Mouse (Mus musculus) erythroid progenitor cell, adult 5-6 weeks (primary cell): Measurements from ENCODE around the gene Nop9. TPM values are rescaled to one million over a fixed set of nuclear protein-coding genes. Genes with fewer than 3 reads are reported as not detected.
"Not testable (repeated sequence)": the region's sequence is repeated elsewhere in the genome, so short reads cannot be mapped to it uniquely, and the experiment has no call there.

Experiments used
- ATAC-seq: replicated peaks from 2 replicates; pipeline ENCODE4 v1.8.0; 2016; ENCODE audit warnings: moderate number of reproducible peaks, mild to moderate bottlenecking, moderate TSS enrichment, inconsistent platforms; ENCODE audit not compliant: poor library complexity, low FRiP score, severe bottlenecking
- total RNA-seq, 2 experiments: library from RNA; stranded (forward) in 1 of 2; stranded (reverse) in 1 of 2; fragments of 150-400 nt in 1 of 2; fragments of 186-747, 209-891 nt in 1 of 2; gene quantifications; 2 replicates each; pipeline versions ENCODE4 v1.2.3 to v1.2.4; 2015 to 2017; ENCODE audit warnings: low replicate concordance in 2 of 2

The Nop9 gene
- total RNA-seq, 2 experiments from 2014 or later: 5.9 to 11.7 TPM

DNA sequence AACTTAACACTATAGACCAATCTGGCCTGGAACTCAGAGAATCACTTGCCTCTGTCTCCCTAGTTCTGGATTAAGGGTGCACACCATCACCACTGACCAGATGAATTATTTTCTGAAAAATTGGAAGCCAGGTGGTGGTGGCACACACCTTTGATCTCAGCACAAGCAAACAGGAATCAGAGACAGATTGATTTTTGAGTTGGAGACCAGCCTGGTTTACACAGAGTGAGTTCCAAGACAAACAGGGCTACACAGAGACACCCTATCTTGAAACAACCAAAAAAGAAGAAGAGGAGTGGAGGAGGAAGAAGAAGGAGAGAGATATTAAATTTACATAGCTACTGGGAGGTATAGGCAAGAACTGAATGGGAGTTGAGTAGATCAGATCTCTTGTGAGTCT is 19.2 kb upstream of the Nop9 start:
- no peak for ATAC-seq

DNA sequence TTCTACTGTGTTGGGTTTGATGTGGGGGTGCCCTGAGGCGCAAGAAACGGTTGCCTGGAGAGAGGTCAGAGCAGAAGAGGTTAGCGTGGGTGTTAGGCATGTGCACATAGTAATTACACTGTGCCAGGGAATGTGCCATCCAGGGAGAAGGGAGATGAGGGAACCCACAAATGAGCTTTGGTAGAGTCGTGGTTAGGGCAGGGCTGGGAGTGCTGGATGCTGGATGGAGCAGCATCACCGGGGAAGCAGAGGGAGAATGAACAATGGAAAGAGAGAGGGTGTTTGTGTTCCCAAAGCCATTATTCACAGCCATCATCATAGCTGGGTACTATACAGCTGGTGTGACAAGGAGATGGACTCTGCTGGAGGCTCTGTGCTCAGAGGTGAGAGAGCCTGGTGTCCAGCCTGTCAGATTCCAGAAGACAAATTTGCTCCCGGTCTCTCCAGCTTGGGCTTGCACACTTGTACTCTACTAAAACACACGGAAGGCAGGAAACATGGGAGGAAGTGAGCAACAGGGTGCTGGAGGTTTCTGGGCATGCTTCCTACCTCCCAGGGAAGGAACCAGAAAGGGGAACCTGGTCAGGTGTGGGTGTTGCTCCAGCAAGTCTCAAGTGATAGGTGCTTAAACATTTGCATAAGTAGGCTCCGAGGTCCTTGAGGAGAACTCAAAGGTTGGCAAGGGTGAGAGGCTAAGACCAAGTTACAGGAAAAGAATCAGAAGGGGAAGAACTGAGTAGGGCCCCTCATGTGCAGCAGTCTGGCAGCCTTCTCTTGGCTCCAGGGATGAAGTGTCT is 17.4 kb upstream of the Nop9 start:
- ATAC-seq: no peak

DNA sequence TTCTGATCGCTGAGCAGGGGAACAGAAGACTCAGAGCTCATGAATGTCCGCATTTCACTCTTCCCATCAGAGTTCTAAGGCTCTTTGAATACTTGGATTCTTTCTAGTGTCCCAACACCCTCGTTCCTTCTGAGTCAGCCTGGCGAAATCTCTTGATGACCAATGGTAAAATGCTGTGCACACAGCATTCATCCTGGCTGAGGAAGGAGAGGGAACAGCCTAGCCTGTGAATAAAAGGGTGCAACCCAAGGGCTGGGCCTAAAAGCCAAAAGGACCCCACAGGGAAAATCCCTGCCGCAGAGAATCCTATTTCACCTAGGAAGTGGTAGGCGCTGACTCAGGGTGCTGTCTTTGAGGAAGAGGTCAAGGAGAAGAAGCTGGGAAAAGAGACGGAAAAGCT is 15.4 kb upstream of the Nop9 start:
- no peak for ATAC-seq

DNA sequence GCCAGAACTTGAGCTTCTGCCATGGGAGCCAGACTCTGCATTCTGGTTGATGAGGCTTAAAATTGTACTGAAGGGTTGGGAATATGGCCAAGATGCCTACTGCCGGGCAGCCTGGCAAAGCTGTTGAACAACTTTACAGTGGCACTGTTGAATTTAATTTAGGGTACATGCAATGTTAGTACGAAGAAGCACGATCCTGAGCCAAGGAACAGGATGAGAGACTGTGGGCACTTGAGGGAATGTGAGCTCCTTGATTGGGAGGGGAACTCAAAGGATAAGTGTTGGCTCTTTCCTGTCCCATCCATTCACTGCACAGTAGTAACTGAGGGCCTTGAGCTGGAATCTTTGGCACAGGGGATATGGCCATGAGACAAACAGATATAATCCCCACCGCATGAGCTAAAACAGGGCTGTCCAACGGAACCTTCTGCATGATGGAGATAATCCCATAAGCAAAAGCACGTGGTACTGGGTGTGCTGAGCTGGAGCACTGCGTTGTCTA is 14.9 kb upstream of the Nop9 start:
- no peak for ATAC-seq

DNA sequence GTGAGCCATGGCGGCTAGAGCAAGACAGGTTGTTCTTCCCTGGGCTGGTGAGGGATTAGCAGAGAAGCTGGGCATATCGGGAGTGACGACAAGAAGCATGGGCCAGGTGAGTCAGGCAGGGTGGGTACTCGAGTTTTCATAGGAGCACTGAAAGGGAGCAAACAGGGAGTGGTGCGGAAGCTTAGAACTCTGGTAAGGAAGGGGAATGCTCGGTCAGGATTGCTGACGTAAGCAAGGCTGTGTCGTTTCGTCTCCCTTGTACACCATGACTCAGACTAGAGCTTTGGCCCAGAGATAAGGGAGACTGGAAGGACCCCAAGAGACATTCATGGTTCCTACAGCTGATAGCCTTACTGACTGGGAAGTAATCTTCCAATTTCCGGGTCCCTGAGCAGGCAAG is 11.6 kb upstream of the Nop9 start:
- ATAC-seq: no peak

DNA sequence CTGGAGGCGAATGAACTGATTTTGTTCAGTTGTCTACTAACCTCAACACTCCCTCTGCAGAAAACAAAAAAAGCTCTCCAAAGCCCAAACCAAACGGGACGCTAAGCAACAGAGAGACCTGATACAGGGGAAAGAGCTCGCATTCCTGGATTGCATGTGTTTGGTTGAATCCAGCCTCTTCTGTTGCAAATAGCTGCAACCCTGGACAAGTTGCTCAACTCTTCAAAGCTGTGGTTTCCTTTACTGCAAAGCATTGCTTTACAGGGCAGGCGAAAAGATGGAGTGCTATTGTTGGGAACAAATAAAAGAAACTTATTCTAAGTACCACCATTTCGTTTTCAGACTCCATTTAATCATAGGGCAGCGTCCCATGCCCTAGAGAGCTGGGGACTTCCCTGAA is 10.6 kb upstream of the Nop9 start:
- no peak for ATAC-seq

DNA sequence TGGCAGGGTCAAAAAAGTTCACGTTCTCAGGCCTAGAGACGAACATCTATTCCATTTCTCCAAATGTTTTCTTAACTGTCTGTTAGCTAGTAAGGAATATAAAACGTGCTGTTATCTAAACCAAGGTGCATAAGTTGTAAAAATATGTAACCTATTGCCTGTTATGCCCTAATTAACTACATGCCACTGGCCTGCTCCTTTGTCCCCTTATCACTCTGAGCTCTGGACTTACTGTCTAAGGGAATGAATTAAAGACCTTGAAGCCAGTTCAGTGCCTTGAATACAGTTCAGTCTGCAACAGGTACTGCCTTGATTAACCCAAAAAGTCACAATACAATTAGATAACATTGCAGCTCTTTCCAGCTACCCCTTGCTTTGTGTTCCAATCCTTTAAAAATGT is 10.2 kb upstream of the Nop9 start:
- ATAC-seq: no peak

DNA sequence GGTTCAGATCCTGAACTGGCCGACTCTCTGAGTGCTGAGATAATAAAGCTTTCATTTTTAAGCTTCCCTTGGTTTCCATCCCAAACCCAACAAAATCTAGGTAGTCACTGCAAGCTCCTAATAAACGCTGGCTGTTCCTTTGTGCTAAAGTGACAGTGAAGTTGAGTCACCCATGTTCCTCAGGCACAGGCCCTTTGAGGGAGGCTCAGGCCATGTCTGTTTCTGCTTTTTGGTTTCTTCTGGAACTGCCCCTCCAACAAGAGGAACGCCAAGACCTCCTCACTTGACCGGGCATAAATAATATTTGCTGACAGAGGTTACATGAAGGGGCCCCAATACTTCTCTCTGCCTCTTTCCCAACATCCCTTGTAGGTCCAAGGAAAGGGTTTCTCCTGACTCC is 9.7 kb upstream of the Nop9 start:
- no peak for ATAC-seq

DNA sequence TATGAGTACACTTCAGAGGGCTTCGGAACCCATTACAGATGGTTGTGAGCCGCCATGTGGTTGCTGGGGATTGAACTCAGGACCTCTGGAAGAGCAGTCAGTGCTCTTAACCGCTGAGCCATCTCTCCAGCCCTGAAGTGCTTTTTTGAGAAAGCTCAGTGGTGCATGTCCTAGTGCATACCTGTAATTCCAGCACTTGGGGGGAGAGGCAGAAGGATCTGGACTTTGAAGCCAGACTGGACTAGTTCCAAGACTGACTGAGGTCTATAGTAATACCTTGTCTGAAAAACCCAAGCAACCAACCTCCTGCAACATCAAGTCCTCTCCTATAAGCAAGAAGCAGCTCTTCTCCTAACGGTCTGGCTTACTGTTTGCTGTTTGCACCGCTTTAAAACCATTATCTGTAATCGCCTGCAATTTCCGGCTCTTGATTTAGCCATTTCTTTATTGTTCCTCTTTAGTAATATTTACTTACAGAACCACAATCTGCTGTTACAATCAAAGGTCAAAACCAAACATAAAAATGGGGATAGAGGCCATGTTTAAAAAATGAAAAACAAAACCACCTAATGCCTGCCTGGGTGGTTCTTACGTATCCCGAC is 8.3 kb upstream of the Nop9 start:
- ATAC-seq: no peak

DNA sequence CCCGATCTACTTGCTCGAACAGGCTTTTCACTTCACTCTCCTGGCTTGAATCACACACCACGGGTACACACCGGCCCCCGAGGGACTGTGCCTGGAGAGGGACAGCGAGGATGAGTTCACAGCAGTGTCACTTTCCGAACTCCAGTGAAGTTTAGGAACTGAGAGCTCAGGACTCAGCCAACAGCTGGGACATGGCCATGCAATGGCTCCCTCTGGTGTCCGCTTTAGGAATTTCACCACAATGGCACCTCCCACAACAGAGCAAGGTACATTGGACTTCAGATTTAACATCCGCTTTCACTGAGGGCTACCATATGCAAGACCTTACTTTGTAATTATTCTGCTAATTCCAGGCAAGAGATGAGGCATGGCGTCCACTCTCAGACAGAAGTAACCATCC is 1.8 kb upstream of the Nop9 start:
- peak; percentile 73 for ATAC-seq

DNA sequence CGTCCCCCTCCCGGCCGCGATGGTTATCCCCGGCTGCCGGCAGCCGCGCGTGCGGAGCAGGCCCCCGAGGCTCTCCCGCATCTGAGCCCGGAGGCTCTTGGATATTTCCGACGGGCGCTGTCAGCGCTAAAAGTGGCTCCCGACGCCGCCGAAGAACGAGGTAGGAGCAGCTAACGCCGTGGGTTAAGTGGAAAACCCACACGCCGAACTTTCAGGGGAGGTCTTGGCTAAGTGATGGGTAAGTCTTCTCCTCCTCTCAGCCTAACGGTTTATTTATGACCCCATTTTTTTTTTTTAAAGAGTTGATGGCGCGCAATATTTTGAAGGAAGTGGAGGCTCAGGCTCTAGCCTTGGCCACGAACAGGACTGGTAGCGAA is 356 bp downstream of the Nop9 start:
- ATAC-seq: 0 out of 2 replicates have a peak, but pooled peaks have one; percentile 7

DNA sequence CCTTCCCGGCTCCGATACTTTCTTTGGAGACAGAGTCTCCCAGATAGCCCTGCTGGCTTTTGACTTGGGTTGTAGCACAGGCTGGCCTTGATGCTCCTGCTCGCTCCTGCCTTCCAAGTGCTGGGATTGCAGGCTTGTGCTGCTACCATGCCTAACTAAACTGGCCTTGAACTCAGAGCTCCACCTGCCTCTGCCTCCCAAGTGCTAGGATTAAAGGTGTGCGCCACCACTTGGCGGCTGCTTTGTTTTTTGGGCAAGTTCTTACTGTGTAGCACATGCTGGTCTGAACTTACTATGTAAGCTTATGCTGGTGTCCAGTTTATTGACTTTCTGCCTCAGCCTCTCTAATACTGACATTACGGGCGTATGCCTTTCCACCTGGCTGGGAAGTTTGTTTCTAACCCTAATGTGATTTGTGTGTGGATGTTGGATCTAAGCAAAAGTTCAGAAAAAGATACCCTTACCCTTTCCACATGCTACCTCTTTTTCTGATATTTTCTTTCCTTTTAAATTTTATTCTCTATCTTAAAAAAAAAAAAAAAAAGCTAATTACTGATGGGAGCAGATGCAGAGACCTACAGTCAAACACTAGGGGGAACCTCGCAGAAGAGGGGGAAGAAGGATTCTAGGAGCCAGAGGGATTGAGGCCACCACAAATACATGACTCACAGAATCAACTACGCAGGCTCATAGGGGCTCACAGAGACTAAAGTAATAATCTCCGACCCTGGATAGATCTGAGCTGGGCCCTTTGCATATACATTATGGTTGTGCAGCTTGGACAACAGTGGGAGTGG is 1.8 kb downstream of the Nop9 start:
- ATAC-seq: no peak

DNA sequence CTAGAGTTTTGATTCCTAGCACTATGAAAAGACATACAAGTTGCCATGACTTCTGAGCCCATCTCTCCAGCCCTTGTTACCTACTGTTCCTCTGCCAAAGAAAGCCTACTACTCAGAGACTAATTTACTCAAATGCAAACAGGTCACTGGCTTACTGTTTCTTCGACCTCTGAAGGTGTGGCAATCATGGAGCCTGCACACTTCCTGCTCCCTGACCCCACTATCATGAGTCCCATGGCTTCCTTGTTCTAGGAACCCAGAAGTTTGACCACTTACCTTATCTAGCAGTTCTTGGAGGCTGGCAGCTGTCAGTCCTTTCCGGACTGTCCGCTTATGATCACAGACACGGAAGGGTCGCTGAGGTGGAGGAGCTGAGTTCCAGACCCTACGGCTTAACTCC is 12.1 kb downstream of the Nop9 start:
- no peak for ATAC-seq

DNA sequence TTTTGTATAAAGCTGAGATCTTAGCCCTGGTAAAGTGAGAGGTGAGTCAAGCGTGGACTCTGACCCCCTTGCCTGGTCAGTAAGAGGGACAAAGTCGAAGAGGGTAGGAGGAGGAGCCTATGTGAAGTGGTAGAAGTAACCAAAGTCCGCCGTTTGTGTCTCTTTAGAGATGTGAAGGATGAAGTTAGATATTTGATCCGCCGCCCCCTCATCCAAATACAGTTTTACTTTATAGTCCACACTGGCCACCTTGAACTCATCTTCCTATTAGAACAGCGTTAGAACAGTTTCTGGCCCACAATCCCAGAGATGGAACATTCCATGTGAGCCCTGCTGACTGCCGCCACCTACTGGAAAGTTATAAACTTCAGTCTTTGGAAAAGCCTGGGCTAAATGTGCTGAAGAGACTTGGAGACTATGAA is 12.9 kb downstream of the Nop9 start, which contains the start of gene Cideb:
Gene Cideb (minus strand): TSS at position 96 of the 422 bp plus-strand sequence.
- 0 out of 2 replicates have a peak, but pooled peaks have one; percentile 47 for ATAC-seq

DNA sequence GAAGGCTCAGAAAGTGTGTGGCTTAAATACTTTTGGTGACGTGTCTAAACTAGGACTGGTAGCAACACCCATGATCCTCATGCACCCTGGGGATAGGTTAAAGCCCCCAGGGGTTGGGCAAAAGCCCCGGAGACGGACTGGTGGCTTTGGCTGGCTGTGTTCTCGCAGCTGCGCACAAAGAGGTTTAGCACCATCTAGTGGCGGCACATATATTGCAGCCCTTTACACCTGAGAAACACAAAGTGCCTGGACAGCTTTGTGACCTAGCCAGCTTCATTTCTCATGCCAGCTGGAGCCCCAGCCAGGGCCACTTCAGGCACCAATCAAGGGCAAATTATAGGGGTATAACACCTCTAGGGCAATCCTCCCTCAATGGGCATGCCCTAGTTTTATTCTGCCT is 14.7 kb downstream of the Nop9 start:
- ATAC-seq: not testable (repeated sequence)

DNA sequence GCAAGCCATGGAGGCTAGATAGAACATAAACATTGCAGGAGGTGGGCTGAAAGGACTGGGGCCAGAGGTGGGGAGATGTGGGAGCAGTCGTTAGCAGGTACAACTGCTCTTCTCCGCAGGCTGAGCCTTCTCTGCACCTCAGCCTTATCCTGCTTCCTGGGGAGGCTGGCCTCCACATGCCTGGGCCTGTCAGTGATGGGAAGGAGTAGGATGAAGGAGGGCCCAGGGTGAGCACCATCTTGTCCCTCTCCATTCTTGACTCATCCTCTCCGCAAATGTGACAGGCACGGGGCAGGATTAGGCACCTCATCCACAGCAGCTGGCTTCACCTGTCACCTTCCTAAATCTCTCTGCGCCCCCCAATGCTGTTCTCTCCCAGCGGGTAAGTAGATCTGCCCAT is 15.7 kb downstream of the Nop9 start, which contains the start of gene Ltb4r2:
Gene Ltb4r2 (plus strand): TSS at position 266 of the 400 bp plus-strand sequence.
- no peak for ATAC-seq

DNA sequence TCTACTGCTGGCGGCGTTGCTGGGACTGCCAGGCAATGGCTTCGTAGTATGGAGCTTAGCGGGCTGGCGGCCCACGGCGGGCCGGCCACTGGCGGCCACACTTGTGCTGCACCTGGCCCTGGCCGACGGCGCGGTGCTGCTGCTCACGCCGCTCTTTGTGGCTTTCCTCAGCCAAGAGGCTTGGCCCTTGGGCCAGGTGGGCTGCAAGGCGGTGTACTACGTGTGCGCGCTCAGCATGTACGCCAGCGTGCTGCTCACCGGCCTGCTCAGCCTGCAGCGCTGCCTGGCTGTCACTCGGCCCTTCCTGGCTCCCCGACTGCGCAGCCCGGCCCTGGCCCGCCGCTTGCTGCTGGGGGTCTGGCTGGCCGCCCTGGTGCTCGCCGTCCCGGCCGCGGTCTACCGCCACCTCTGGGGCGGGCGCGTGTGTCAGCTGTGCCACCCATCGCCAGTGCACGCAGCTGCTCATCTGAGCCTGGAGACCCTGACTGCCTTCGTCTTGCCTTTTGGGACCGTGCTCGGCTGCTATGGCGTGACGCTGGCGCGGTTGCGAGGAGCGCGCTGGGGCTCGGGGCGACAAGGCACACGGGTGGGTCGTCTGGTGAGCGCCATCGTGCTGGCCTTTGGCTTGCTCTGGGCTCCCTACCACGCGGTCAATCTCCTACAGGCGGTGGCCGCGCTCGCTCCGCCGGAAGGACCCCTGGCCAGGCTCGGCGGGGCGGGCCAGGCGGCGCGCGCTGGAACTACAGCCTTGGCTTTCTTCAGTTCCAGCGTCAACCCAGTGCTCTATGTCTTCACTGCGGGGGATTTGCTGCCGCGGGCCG is 16.7 kb downstream of the Nop9 start:
- ATAC-seq: no peak

DNA sequence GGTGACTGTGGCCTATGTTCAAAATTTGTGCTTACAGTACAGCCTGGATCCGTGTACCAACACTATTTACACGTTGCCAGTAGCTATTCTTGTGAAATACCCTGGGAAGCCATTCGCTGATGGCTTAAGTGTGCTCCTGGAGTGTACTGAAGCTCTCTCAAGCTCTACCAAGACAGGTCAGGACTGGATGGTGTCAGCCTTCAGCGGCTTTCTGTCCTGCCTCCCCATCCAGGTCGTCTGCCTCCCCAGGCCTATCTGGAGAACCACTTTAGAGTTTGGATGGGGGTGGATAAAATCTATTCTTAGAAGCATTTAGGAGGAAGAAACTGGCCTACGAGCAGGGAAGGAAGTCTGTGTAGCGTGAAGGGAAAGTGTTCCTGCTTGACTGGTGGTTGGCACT is 17.7 kb downstream of the Nop9 start:
- no peak for ATAC-seq

DNA sequence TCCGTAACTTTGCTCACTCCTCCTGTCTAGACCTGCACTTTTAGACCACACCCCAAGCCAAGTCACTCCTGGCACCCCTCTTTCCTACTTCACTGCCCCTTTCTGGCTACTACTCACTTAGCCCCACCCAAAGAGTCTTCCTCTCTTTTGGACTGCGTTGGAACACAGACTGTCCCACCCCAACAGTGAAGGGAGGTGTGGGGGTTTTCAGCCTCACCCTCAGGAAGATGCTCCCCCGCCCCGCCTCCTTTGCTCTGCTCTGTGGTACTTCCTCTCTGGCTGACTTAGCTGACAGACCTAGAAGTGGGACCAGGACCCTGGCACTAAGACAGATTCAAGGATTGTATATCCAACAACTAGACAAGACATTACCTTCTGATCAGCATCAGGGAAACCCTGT is 20.2 kb downstream of the Nop9 start, which contains the start of gene Ltb4r1:
Gene Ltb4r1 (plus strand): TSS at position 267 of the 400 bp plus-strand sequence.
- no peak for ATAC-seq
